Mouse (Mus musculus) neural tube, embryonic 10.5 days (tissue): Measurements from ENCODE around the gene Tcerg1l.

Experiments used
- DNase-seq: peaks from one replicate; pipeline ENCODE4 v3.0.0-alpha.2; 2017; ENCODE audit warnings: low spot score; ENCODE audit errors: extremely low spot score

The Tcerg1l gene

GRCm38 (mm10) chr7:138224252-138224651, 173.3 kb downstream of the Tcerg1l start:
- DNase-seq = no peak

GRCm38 (mm10) chr7:138222951-138223350, 174.6 kb downstream of the Tcerg1l start:
- no peak for DNase-seq

GRCm38 (mm10) chr7:138217556-138218098, 179.9 kb downstream of the Tcerg1l start:
- no peak for DNase-seq

- no peak for DNase-seq
These were observed 182.2 kb downstream of the Tcerg1l start for GRCm38 (mm10) chr7:138215177-138215830.

GRCm38 (mm10) chr7:138214710-138215109, 182.8 kb downstream of the Tcerg1l start:
- no peak for DNase-seq

DNA sequence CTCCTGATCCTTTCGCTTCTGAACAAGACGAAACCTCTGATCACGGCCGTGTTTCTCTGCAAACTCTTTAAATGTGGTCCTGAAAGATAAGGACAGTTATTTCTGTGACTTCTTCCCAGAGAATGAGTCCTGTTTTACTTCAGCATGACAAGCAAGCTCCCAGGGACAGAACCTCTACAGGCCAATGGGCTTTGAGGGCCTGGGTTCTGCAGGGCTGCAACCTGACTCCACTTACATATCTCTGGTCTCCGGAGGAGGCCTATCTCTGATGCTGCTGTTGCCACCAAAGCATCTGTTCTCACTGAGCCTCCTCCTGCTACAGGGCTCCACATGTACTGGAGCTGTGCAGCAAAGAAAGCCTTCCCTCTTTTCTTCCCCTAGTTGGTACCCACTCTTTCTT, 187.8 kb downstream of the Tcerg1l start:
- DNase-seq = no peak

GRCm38 (mm10) chr7:138205124-138205523, 192.4 kb downstream of the Tcerg1l start:
- no peak for DNase-seq

DNA sequence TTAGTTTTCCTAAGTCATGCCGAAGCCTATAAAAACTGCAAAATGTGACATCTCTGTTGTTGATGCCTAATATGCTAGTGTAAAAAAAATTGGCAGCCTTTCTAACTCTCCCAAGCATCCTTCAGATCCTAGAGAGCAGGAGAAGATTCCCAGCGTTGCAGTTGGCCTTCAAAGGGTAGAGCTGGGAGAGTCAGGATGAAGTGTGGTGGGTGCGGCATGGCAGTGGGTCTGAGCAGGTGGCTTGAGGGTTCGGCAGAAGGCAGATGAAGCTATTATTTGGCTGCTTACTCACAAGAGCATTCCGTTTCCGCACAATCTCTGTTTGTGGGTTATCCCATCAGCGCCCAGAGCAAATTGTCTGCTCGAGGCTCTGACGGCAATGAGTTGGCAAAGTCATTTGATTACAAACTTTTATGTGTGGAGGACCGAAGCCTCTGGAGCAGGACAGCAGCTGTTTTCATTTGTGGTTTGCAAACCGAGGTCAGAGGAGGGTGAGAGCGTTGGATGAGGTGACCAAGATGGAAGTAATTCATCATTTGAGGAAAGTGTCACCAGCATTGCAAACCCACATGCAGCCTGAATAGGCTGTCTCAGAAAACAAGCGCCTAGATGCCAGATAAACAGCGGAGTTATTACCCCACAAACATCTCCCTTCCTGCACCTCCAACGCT, 195.2 kb downstream of the Tcerg1l start:
- DNase-seq = no peak

DNA sequence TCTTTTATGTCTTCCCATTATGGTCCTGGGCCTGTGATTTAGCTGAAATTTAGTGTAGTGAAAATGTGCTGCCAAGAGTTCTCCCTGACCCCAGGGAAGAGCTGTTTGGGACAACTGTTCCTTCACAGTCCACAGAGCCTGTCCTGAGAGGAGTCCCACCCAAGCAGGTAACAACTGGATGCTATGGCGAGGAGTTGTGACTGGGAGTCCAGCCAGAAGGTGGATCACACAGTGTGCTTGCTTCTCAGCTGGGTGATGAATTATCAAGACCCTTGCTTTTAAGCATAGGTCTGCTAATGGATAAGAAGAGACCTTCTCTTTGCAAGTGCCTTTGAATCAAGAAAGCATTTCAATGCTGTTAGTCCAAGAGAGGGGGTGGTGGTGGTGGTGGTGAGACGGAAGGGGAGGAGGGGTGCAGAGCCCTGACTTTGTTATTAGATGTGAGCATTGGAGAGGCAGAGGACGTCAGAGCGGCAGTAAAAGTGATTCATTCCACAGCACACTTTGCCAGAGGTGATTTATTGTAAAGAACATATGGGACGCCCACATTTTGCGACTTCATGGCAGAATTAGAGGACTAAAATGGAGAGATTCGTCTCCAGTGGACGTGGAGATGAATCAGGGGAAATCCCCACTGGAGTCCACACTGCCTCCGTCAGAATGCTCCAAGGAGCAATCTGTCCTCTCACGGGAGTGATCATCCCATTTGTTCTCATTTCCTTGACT, 198.0 kb downstream of the Tcerg1l start:
- DNase-seq = peak; percentile 23

- DNase-seq = no peak
These were observed 201.4 kb downstream of the Tcerg1l start for GRCm38 (mm10) chr7:138196139-138196538.

DNA sequence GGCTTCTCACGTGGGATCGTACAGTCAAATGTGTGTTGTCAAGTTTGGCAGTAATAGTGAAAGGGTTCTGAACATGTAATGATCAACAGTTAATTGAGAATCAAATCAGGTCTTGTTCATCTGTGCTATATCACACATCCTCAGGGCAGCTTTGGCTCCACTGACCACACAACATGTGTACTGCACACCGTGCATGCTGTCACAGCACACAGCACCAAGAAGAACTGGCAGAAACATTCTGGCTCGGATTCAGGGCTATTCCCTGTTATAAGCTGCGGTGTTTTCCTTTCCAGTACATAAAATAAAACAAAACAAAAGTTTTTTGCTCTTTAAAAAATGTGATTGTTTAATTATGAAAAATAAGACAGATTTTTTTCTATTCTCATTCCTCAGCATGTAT, 213.3 kb downstream of the Tcerg1l start:
- no peak for DNase-seq

DNA sequence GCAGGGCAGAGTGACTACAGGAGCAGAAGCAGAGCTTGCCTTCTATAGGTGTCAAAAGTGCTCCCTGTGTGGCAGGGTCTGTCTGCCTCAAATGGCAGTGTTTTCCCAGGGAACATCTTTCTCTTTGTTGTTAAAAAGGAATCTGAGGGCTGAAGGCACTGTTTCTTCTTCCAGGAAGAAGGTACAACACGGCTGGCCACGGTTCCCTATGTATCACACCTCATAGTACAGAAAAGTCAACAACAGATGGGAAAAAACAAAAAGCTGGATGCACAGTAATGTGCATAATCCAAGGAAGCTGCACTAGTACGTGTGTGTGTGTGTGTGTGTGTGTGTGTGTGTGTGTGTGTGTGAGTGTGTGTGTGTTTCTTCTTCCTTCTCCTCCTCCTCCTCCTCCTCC, 215.3 kb downstream of the Tcerg1l start:
- DNase-seq = no peak

- no peak for DNase-seq
These were observed 218.9 kb downstream of the Tcerg1l start for GRCm38 (mm10) chr7:138178617-138179016.

- no peak for DNase-seq
These were observed 221.5 kb downstream of the Tcerg1l start for GRCm38 (mm10) chr7:138176026-138176425.

DNA sequence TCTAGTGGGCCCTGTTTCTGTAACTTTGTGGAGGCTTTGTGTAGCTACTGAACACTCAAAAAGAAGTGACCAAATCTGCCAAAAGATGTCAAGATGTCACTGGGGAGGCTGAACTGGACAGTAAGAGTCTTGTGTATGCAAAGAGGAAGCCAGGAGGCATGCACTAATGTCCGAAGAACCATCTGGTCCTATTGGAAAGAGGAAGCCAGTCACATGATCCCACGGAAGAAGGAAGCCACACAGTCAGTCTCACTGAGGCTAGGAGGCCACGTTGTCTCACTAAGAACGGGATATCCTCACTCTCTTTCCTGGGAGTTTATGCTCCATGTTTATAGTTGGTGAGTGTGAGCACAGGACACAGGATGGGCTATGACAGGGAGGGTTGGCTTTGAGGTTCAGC, 227.1 kb downstream of the Tcerg1l start:
- DNase-seq = no peak
